Mouse (Mus musculus) brain, embryonic 14.5 days (tissue): ENCODE measurements around the gene Schip1. TPM values are rescaled to one million over a fixed set of nuclear protein-coding genes. Genes with fewer than 3 reads are reported as not detected.
A peak's percentile ranks its signal among the peaks of the same experiment; 100 is the strongest.

Source experiments
- DNase-seq: peaks from one replicate; pipeline ENCODE4 v3.0.0-alpha.2; 2011; ENCODE audit warnings: low read depth
- CTCF ChIP-seq: fragments of 200-500 bp; IDR thresholded peaks from 2 replicates; pipeline ENCODE4 v1.5.1; 2012; ENCODE audit warnings: inconsistent platforms, mild to moderate bottlenecking, moderate library complexity, borderline replicate concordance; ENCODE audit not compliant: insufficient read depth, insufficient read length; ENCODE audit errors: extremely low read depth
- POLR2A ChIP-seq: fragments of 200-500 bp; IDR thresholded peaks from 2 replicates; pipeline ENCODE4 v1.6.1; 2012; ENCODE audit warnings: mild to moderate bottlenecking, inconsistent platforms, borderline replicate concordance; ENCODE audit not compliant: poor library complexity, insufficient read depth, insufficient read length, severe bottlenecking; ENCODE audit errors: extremely low read depth
- polyA plus RNA-seq: library from polyadenylated mRNA; depleted of rRNA; stranded (reverse); fragments of >200 nt; gene quantifications from 2 replicates; pipeline ENCODE4 v1.2.3, GENCODE M21; 2012

The Schip1 gene
- polyA plus RNA-seq, 1 experiment, result 80.7 TPM

GRCm38 (mm10) chr3:68596938-68597337, 532.3 kb downstream of the Schip1 start:
- no peak for TF ChIP-seq CTCF
- no peak for TF ChIP-seq POLR2A
- DNase-seq, result no peak

GRCm38 (mm10) chr3:68602891-68603290, 538.3 kb downstream of the Schip1 start:
- TF ChIP-seq POLR2A (no peak), CTCF (no peak)
- DNase-seq, result peak; percentile 39

- DNase-seq, result no peak
- no peak for TF ChIP-seq CTCF
- no peak for TF ChIP-seq POLR2A
Measured at GRCm38 (mm10) chr3:68604467-68604866, 539.9 kb downstream of the Schip1 start.

GRCm38 (mm10) chr3:68604962-68605361, 540.4 kb downstream of the Schip1 start:
- peak; percentile 73 for DNase-seq
- TF ChIP-seq CTCF (no peak), POLR2A (no peak)

GRCm38 (mm10) chr3:68605942-68606603, 541.5 kb downstream of the Schip1 start:
- DNase-seq, result peak; percentile 26
- no peak for TF ChIP-seq CTCF
- no peak for TF ChIP-seq POLR2A

- DNase-seq, result no peak
- TF ChIP-seq POLR2A, result no peak
- no peak for TF ChIP-seq CTCF
Measured at GRCm38 (mm10) chr3:68606730-68607129, 542.1 kb downstream of the Schip1 start.

GRCm38 (mm10) chr3:68607336-68607735, 542.7 kb downstream of the Schip1 start:
- no peak for DNase-seq
- no peak for TF ChIP-seq CTCF
- no peak for TF ChIP-seq POLR2A

GRCm38 (mm10) chr3:68608848-68609497, 544.4 kb downstream of the Schip1 start:
- DNase-seq, result peak; percentile 47
- no peak for TF ChIP-seq POLR2A
- no peak for TF ChIP-seq CTCF

GRCm38 (mm10) chr3:68610011-68610410, 545.4 kb downstream of the Schip1 start:
- TF ChIP-seq CTCF (no peak), POLR2A (no peak)
- DNase-seq, result no peak

- DNase-seq, result no peak
- TF ChIP-seq CTCF, result no peak
- no peak for TF ChIP-seq POLR2A
Measured at GRCm38 (mm10) chr3:68610598-68611261, 546.1 kb downstream of the Schip1 start.

- TF ChIP-seq CTCF, result peak; percentile 26; the same call in 1 of the 2 replicates
- TF ChIP-seq POLR2A, result no peak
- peak; percentile 72 for DNase-seq
Measured at GRCm38 (mm10) chr3:68615042-68615810, 550.6 kb downstream of the Schip1 start.
